Mouse (Mus musculus): ENCODE measurements around the gene Try5.
"Not testable (repeated sequence)": the region's sequence is repeated elsewhere in the genome, so short reads cannot be mapped to it uniquely, and the experiment has no call there.

Try5 gene

GRCm38 (mm10) chr6:41316741-41317140 lies at the start of gene Try5:
Gene Try5, minus strand, starts transcription at chr6:41316841.
- DNase-seq = not testable (repeated sequence)

- DNase-seq = no peak
These were observed 37.3 kb upstream of the Try5 start, which contains the start of gene Try10 for GRCm38 (mm10) chr6:41353932-41354331. Gene Try10, plus strand, starts transcription at chr6:41354105.

- DNase-seq = no peak
These were observed 14.7 kb downstream of the Try5 start, which contains the start of gene Try4 for GRCm38 (mm10) chr6:41301969-41302368. Gene Try4, plus strand, starts transcription at chr6:41302269.

GRCm38 (mm10) chr6:41298255-41298654 lies 18.4 kb downstream of the Try5 start:
- no peak for DNase-seq

- DNase-seq = no peak
These were observed 50.5 kb downstream of the Try5 start for GRCm38 (mm10) chr6:41266140-41266539.

GRCm38 (mm10) chr6:41262796-41263195 lies 53.8 kb downstream of the Try5 start:
- no peak for DNase-seq
